Mouse (Mus musculus): Measurements from ENCODE around the gene Plekhm2.

The Plekhm2 gene

DNA sequence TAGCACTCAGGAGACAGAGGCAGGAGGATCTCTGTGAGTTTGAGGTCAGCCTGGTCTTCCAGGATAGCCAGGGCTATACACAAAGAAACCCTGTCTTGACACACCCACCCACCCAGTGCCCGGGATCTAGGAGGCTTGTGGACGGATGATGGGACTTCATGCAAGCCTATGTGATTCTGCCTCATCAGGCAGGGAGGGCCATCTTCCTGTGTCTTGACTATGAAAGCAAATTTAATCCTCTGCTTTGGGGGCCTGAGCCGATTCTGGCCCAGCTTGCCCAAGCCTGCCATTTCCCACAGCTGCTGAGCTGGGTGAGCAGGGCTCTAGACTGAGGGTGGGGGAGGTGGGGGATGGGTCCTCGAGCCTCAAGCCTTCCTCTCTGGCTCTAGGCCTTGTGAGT lies 60.8 kb downstream of the Plekhm2 start:
- no peak for DNase-seq (ENCODE audit: low spot score)

DNA sequence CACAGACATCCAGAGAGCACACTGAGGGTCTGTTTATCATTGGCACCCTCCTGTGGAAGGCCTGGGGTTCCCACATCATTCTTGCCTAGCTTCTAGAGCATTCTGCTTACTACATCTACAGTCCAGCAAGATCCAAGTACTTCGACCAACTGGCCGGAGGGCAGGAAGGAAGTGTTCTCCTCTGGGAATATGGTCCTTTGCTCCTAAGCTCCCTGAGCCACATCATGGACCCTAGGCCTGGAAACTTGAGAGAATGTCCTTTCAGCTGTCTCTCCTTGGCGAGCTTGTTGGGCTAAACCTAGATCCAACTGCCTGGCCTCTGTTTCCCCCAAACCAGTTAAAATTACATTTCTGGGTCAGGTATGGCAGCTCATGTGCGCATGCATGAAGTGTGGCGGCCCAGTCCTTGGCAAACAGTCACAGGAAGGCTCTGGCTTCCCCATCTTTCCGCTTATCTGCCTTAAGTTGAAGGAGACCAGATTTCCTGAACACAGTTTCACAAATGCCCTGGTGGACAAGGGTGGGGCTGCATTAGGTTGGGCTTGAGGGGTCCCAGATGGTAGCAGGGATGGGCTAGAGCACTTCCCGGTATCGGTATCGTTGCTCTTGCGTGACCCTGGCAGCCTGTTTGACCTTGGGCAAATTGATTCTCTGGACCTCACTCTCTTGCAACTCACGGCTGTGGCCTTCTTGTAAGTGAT lies 62.0 kb downstream of the Plekhm2 start:
- no peak for DNase-seq (ENCODE audit: low spot score)

DNA sequence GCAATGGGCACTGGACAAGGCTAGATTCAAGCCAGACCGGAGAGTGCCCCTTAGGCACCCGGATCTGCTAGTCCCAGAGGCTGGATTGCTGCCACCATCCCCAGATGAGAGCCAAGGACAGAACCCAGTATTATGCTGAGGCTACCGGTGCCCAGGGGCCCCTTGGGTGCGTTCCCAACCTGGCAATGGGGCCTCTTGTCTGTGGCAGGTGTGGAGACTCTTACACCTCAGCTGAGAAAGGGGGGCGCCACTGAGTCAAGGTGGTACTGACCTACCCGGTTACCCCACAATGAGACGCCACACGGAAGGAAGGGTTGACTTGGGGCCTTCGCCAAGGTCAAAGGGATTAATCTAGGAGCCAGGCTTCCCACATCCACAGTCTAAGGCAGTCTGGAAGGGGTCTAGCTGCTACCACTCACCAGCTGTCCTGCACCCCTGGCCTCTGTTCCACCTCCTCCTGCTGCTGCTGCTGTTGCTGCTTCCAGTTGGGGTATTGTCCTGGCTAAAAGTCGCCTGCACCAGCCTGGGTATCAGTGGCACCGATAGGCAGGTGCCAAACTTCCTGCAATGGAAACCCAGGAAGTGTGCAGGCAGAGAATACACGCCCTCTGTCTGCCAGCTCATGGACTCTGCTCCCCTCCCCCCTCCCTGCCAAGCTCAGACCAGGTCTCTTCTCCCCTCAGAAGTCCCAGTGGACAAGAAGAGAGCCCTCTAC lies 63.4 kb downstream of the Plekhm2 start:
- DNase-seq (ENCODE audit: low spot score) = no peak

DNA sequence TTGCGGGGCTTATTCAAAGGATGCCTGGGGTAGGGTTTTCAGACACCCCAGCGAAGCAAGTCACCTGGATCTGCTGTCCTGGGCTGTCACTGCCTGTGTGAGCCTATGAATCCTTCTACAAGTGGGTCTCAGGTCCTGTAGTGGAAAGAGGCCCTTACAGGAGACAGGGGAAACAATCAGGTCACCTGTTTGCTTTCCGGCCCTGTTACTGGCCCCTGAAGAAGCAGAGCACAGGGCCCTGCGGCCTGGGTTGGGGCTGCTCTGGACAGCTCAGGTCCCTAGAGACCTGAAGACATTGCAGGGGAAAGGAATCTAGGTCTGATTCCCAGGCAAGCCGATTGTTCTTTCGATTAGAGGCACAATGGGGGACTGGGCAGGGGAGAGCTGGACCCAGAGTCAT lies 64.3 kb downstream of the Plekhm2 start:
- DNase-seq (ENCODE audit: low spot score) = no peak

DNA sequence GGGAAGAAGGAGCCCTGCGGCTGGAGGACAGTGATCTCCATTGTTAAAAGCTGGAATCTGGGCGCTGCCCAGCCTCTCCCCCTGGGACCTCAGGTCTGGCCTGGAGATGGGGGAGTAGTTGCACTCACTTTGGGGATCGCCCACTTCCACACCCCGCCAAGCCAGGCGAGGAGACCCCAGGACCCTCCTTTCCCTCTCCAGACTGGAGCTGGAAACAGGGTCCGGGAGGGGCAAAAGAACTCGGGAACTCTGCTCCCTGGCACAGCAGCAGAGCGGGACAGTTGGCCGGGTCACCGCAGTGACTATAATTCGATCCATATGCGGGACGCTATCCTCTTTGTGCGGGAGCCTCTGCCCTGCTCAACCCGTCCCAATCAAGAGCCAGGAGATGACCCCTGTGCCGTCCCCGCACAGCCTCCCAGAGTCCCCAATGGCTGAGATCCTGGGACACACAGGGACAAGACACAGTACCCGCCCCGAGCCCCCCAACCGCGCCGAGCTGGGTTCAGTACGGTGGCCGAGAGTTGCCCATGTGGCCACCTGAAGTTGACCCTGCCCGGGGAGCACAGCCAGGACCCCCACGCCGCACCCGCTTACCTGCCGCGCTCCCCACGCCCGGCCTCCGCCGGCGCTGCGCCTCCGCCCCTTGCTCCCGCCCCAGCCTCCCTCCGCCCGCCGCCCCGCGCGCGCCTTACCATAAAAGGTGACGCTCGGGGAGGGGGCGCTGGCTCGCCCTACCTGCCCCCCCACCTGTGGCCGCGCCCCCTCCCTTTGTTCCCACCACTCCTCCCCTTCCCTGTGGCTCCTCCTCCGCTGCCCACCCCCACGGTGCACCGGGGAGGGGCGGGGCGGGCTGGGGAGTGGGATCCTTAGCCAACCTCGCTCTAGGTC lies 65.2 kb downstream of the Plekhm2 start:
- DNase-seq (ENCODE audit: low spot score) = peak; percentile 15

DNA sequence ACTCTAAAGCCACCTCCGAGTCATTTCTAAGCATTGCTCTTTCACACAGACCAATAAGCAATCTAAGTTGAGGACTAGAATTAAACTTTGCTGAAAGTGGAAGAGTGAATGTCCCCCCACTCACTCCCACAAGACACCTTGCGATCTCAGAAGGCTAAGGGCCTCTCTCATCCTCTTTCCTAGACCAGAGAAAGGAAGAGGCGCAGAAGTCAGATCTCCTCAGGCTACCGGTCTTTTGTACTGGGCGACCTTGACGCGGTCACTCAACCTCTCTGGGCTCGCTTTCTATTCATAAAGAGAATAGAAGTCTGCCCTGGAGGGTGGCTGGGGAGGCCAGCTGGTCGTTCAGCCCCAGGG lies 65.8 kb downstream of the Plekhm2 start:
- no peak for DNase-seq (ENCODE audit: low spot score)

DNA sequence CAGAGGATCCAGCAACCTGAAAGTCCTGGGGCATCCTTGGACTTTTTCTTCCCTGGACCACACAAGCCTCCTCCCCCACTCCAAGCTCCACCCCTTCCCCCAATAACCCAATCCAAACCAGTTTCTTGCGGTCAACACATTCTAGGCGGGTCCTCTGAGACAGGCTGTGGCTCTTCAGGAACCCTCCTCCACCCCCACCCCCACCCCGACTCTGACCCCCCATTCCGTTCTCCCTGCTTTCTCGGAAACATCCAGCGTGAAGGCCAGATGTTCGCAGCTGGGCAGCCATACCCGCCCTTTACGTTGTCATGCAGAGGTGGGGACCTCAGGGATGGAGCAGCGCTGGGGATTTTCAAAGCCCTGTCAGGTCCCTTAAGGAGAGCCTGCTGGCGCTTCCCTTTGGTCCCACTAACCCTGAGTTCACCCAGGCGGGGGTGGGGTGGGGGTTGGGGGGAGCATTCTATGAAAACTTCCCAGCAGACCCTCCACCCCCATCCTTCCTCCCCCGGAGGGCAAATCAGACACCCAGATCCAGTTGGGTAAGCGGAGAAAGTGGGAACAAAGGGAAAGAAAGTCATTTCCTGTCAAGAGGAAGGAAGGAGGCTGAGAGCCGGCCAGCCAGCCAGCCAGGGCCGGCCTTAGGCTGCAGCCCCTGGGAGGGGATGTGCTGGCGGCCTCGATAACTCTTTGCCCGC lies 66.4 kb downstream of the Plekhm2 start:
- peak; percentile 20 for DNase-seq (ENCODE audit: low spot score)

DNA sequence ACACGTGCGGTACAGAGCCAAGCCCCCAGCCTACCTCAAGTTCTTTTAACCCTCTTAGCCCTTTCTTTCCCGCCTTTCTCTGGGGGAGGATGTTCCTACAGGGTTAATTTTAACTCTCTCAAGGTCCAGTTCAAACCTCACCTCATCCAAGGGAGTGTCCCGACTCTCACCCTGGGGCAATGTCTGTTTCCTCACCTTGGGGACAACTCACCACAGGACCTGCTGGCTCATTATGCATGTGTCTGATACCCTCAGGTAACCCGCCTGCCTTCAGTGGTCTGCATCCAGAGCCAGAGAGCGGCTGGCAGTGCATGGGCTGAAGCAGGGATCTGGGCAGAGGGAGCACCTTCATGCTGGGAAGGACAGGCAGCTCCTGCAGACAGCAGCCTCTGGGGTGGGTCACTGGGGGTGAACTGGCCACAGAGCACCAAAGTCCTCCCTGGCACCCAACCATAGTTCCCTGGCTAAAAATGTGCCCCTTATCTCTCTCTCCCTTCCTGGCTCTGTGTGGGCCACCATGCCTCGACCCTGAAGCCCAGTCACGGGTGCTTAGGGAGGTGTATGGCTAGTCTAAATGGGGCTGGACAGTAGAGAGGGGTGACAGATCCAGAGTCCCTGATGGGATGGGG lies 67.9 kb downstream of the Plekhm2 start:
- no peak for DNase-seq (ENCODE audit: low spot score)

DNA sequence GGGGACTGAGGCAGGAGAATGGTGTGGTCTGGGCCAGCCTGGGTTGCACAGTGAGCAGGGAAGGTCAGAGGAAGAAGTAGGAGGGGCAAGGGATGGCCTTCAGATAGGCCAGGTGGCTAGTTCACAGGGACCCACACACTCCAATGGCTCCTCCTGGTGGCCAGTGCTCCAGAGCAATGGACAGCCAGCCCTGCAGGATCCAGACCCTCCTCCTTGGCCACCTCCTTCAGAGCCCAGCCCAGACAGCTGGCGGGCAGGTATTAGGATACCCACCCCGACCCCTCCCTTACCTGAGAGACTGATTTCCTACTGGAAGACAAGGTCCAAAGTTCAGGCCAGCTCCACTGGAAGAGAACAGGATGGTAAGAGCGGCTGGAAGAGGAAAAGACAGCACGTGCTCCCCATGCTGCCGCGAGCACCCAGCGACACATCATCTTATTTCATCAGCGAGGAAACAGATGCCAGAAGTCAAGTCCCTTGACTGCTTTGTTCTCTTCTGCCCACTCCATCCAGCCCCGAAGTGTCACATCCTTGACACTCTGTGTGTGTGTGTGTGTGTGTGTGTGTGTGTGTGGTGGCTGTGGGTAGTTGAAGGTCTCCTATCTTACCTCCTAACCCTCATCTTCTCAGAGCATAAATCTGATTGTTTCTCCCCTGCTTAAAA lies 69.0 kb downstream of the Plekhm2 start:
- DNase-seq (ENCODE audit: low spot score) = no peak

DNA sequence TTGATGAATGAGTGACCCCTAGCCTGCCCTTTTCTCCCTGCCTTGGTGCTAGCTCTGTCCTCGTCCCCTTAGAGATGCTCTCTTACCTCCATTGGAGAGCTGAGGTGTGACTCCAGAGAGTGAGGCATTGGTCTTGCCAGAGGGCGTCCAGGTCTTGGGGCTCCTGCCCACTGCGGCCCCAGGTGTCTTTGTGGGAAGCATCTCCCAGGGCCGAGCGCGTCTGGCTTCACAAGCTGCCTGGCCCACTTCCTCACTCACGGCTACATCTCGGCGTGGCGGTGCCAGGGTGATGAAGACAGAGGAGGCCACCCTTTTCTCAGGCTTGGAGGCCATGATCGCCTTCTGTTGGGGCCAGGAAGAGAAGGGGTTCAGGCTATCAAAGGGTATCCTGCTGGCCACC lies 69.6 kb downstream of the Plekhm2 start:
- DNase-seq (ENCODE audit: low spot score) = no peak

DNA sequence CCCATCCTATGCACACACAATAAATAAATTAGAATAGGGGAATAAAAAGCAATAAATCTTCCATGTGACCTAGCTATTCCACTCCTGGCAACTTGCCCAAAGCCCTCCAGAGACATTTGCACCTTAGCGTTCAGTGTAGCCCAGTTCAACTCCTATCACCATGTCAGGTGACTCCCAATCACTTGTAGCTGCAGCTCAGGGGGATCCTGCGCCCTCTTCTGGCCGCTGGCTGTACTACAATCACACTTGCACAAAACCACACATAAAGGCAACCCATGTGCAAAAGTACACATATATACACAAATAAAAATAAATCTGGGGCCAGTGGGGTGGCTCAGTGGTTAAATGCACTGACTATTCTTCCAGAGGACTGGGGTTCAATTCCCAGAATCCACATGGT lies 73.2 kb downstream of the Plekhm2 start:
- DNase-seq (ENCODE audit: low spot score) = no peak

DNA sequence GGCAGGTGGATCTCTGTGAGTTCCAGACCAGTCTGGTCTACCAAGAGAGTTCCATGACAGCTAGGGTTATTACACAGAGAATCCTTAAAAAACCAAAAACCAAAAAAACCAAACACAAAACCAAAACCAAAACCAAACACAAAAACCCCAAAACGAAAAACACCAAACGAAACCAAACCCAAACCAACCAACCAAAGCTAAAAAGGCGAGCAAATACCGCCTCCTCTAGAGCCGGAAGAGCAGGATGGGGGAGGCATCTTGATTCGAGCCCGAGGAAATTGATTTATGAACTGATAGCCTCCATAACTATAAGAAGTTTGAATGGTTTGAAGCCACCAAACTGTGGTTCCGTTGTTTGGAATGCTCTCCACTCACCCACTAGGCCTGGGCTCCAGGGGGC lies 80.8 kb downstream of the Plekhm2 start:
- no peak for DNase-seq (ENCODE audit: low spot score)

DNA sequence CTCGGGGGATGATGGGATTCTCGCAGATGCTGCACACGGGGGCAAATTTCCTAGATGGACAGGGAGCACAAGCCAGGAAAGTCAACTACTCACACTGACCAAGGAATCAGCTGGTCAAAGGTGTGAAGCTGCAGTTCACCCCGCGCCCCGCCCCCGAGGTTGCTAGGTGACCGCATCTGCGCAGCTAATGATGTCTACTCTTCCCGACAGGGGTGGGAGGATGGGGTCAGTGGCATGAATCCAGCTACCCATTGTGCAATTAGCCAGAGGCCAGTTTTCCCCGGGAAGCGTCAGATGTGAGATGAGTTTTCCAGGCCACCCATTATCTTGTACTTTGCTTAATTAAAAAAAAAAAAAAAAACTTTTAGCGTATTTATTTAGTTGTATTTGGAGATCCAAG lies 83.6 kb downstream of the Plekhm2 start:
- DNase-seq (ENCODE audit: low spot score) = no peak

DNA sequence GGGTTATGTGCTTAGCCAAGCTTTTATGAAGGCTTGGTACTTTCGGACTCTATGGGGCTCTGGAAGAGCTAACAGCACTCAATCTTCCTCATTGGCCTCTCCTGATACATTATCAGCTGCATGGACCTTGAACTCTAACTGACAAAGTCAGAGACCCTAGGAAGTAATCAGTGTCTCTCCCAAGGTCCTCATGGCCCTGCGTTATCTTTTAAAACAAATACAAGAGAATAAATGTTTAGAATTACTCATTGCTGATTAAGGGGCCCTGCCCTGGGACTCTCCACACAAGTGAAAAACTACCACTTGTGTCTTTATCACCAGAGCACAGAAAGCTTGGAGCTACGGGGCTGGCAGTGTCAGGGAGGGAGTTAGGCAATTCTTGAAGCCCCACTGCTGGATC lies 85.9 kb downstream of the Plekhm2 start:
- no peak for DNase-seq (ENCODE audit: low spot score)

DNA sequence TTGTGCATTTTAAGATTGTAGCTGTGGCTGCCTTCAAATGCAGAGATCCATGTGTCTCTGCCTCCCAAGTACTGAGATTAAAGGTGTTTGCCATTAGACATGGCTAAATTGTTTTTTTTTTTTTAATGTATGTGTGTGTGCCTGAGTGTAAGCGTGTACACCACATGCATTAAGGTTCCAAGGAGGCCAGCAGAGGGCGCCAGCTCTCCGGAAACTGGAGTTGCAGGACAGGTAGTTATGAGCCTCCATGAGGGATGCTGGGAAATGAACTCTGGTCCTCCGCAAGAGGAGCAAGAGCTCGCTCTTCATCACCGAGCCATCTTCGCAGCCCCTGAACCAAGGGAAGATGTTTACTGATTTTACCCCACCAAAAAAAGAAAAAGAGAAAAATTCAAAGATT lies 87.8 kb downstream of the Plekhm2 start:
- DNase-seq (ENCODE audit: low spot score) = no peak

DNA sequence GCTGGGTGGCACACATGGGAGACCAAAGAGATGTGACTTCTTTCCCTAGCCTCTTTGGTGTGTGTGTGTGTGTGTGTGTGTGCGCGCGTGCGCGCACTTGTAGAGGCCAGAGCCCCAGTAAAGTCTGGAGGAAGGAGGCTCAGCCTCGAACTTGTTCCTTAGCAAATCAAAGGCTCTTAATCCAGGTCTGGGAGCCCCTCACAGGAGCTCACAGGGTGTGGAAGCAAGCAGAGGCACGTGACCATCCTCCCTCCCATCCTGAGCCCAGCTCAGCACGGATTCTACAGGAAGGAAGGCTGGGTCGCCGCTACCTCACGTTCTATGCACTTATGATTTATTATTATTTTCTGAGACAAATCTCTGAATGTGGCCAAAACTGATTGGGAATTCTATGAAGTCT lies 88.3 kb downstream of the Plekhm2 start:
- DNase-seq (ENCODE audit: low spot score) = no peak
